Mouse (Mus musculus) forebrain, embryonic 13.5 days (tissue): ENCODE measurements around the gene Trim65. TPM values are rescaled to one million over a fixed set of nuclear protein-coding genes. Genes with fewer than 3 reads are reported as not detected.

Source experiments
- ATAC-seq: fragments of 200-750 bp; cut with Nextera tagmentation; 2 replicates; pipeline ENCODE4 v1.8.0; 2017
- H3K27ac ChIP-seq: fragments of 300-500 bp; sonication (generic); 2 replicates; pipeline ENCODE4 v1.5.1; 2015; ENCODE audit warnings: inconsistent platforms, mild to moderate bottlenecking, moderate library complexity
- H3K27me3 ChIP-seq: fragments of 300-500 bp; sonication (generic); 2 replicates; pipeline ENCODE4 v1.6.1; 2015; ENCODE audit warnings: mild to moderate bottlenecking, inconsistent platforms
- H3K36me3 ChIP-seq: fragments of 300-500 bp; sonication (generic); 2 replicates; pipeline ENCODE4 v1.6.1; 2015; ENCODE audit warnings: mild to moderate bottlenecking, inconsistent platforms; ENCODE audit not compliant: poor library complexity, severe bottlenecking
- H3K4me1 ChIP-seq: fragments of 300-500 bp; sonication (generic); 2 replicates; pipeline ENCODE4 v1.6.1; 2015; ENCODE audit warnings: inconsistent platforms
- H3K4me2 ChIP-seq: fragments of 300-500 bp; sonication (generic); 2 replicates; pipeline ENCODE4 v1.6.1; 2015; ENCODE audit warnings: inconsistent platforms, mild to moderate bottlenecking, moderate library complexity
- H3K4me3 ChIP-seq: fragments of 300-500 bp; sonication (generic); 2 replicates; pipeline ENCODE4 v1.5.1; 2015; ENCODE audit warnings: mild to moderate bottlenecking, inconsistent platforms
- H3K9ac ChIP-seq: fragments of 300-500 bp; sonication (generic); 2 replicates; pipeline ENCODE4 v1.6.1; 2015; ENCODE audit warnings: mild to moderate bottlenecking, inconsistent platforms
- H3K9me3 ChIP-seq: fragments of 300-500 bp; sonication (generic); replicated peaks from 2 replicates; pipeline ENCODE4 v1.6.1; 2016; ENCODE audit warnings: inconsistent platforms
- WGBS: fragments of 180-500 bp; shearing (Covaris S2); methylation state at CpG from one replicate; pipeline ENCODE4 v1.1.7; 2015; 5-methylcytosine and 5-hydroxymethylcytosine counted together
- polyA plus RNA-seq: library from polyadenylated mRNA; unstranded; fragments of >200 nt; fragmentation: Nextera tagmentation; extraction: Ambion mirVana; gene quantifications from 2 replicates; pipeline ENCODE4 v1.2.1, GENCODE M21; 2015

Gene Trim65
- polyA plus RNA-seq, 1 experiment from 2014 or later, result 1.2 TPM

DNA sequence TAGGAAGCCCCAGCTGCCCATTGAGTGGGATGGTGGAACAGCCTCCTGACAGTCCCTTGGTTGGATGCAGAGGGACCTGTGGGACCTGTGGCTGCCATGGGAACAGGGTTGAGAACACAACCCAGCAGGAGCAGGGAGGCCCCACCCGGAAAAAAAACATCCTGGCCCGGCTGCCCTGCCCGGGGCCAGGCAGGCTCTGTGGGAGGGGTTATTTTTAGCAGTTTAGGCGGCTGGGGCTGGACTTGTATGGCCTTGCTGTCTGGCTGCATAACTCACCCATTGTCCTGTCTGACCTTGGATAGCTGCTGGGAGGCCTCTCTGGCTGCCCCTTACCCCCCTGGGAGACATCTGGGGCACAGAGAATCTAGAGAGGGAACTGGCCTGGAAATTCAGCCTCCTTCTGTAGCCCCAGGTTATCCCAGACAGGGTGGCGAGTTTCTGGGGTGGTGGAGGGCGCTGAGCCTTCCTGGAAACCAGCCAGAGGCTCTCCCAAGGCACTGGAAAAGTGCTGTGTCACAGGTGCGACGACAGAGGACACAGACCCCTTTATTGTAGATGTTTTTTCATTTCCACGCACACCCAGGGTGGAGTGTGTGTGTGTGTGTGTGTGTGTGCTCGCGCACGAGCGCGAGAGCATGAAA is 26.8 kb downstream of the Trim65 start:
- Histone ChIP-seq H3K27ac (no peak overlapping the region), H3K4me3 (no peak overlapping the region), H3K9ac (peak overlapping the region; percentile 26; the same call in 1 of the 2 replicates), H3K4me2 (no peak overlapping the region), H3K4me1 (peaks cover 48% of the 10 kb centered on the region), H3K36me3 (no peaks in the 10 kb centered on the region), H3K9me3 (no peaks in the 10 kb centered on the region), H3K27me3 (peaks cover 38% of the 10 kb centered on the region)
- WGBS, result 46% methylated on average over 14 of the region's 14 CpGs
- no peak for ATAC-seq

DNA sequence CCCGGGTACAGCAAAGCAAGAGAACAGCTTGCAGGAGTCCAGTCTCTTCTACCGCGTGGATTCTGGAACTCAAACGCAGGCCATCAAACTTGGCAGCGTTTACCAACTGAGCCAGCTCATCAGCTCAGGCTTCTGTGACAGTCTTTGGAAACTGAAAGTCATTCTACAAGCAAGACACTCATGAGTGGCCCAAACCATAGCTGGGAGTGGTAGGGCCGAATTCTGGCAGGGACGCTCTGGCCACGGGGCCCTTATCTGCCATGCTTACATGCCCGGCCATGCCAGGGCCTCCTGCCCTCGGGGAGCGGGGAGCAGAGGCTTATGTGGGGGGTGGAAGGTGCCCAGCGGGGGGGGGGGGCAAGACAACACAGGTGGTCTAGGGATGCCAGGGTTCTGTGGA is 27.4 kb downstream of the Trim65 start:
- no peak overlapping the region for H3K27ac ChIP-seq
- WGBS, result 78% methylated on average over 12 of the region's 12 CpGs
- H3K27me3 ChIP-seq, result peaks cover 33% of the 10 kb centered on the region
- H3K9ac ChIP-seq, result no peak overlapping the region
- no peaks in the 10 kb centered on the region for H3K36me3 ChIP-seq
- no peak for ATAC-seq
- no peaks in the 10 kb centered on the region for H3K9me3 ChIP-seq
- H3K4me2 ChIP-seq, result no peak overlapping the region
- peaks cover 44% of the 10 kb centered on the region for H3K4me1 ChIP-seq
- H3K4me3 ChIP-seq, result no peak overlapping the region

DNA sequence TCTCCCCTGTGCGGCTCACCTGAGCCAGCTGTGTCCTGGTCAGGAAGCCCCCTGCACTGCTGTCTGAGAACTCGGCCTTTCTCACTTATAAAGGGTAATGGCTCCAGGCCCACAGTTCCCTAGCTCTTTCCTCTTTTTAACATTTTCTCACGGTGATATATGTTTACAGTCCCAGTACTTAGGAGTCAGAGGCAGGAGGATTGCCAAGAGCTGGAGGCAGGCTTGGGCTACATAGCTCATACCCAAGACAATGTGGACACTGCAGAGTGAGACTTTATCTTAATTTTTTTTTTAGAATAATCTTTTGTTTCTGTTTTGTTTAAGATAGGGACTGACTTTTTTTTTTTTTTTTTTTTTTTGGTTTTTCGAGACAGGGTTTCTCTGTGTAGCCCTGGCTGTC is 28.5 kb downstream of the Trim65 start:
- no peaks in the 10 kb centered on the region for H3K9me3 ChIP-seq
- ATAC-seq, result no peak
- peaks cover 37% of the 10 kb centered on the region for H3K4me1 ChIP-seq
- H3K4me3 ChIP-seq, result no peak overlapping the region
- no peak overlapping the region for H3K4me2 ChIP-seq
- 41% methylated on average over 3 of the region's 4 CpGs for WGBS
- peak overlapping the region; percentile 82 for H3K27ac ChIP-seq
- H3K9ac ChIP-seq, result peak overlapping the region; percentile 51; the same call in 1 of the 2 replicates
- H3K27me3 ChIP-seq, result peaks cover 22% of the 10 kb centered on the region
- H3K36me3 ChIP-seq, result no peaks in the 10 kb centered on the region

DNA sequence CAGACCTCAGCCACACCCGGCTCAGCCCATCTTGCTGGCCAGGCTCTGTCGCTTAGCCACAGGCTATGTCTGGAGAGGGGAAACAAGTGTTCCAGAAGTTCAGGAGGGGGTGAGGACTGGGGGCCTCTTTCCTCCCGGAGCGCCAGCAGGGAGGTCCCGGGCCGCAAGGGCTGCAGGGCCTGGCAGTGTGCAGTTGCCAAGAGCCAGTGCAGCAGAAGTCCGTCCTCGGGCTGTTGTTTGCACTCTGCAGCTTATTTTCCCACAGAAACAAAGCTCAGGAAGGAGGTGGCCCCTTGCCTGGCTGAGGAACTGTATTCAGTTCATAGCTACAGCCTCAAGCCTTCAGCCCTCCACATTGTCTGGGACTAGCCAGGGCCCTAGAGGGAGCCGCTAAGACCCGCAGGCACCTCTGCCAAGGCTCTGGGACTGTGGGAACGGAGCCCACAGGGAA is 29.0 kb downstream of the Trim65 start:
- peak; percentile 80 for ATAC-seq
- Histone ChIP-seq H3K27me3 (peaks cover 17% of the 10 kb centered on the region), H3K4me3 (no peak overlapping the region), H3K36me3 (no peaks in the 10 kb centered on the region), H3K9ac (peak overlapping the region; percentile 51), H3K4me1 (peaks cover 37% of the 10 kb centered on the region), H3K4me2 (peak overlapping the region; percentile 33), H3K9me3 (no peaks in the 10 kb centered on the region; the same call in 1 of the 2 replicates), H3K27ac (peak overlapping the region; percentile 82)
- 11% methylated on average over 11 of the region's 11 CpGs for WGBS

DNA sequence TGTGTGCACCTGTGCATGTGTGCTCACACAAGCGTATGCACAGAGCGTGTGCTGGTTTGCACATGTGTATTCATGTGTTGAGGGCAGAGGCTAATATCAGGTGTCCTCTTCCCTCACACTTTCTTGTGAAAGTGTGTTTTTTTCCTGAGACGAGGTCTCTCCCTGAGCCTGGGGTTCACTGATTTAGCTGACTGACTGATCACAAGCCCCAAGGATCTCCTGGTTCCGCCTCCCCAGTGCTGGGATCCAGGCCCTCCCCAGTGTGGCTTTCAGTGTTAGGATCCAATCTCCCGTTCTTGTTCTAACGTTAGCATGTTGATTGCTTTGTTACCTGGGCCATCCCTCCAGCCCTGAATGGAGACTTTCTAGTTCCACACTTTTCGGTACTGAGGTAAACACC is 30.1 kb downstream of the Trim65 start:
- Histone ChIP-seq H3K9me3 (no peaks in the 10 kb centered on the region; the same call in 1 of the 2 replicates), H3K27ac (peak overlapping the region; percentile 82; the same call in 1 of the 2 replicates), H3K4me1 (peaks cover 27% of the 10 kb centered on the region), H3K4me3 (no peak overlapping the region), H3K36me3 (no peaks in the 10 kb centered on the region), H3K4me2 (no peak overlapping the region), H3K27me3 (peaks cover 5% of the 10 kb centered on the region), H3K9ac (no peak overlapping the region)
- WGBS, result 92% methylated on average over 7 of the region's 7 CpGs
- ATAC-seq, result no peak

DNA sequence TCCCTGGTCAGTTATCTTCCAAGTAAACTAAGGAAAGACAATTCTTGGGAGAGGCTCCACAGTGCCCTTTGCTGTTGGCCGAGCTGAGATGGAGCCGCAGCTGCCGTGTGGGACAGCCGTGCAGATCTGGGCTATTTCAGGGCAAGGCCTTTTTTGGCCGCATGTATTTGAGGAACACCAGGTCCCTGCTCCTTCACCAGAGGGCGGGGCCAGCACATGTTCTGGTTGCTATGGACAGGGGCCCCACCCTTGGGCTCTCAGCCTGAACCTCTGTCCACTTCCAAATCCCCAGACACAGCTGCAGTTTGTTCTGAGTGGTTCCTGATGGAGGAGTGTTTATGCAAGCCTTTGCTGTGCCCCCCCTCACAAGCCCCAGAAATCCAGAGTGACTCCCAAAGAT is 30.5 kb downstream of the Trim65 start:
- Histone ChIP-seq H3K4me1 (peaks cover 27% of the 10 kb centered on the region), H3K27ac (no peak overlapping the region), H3K9me3 (no peaks in the 10 kb centered on the region; the same call in 1 of the 2 replicates), H3K9ac (no peak overlapping the region), H3K27me3 (peaks cover under 1% of the 10 kb centered on the region), H3K36me3 (no peaks in the 10 kb centered on the region), H3K4me3 (no peak overlapping the region), H3K4me2 (no peak overlapping the region)
- ATAC-seq, result no peak
- WGBS, result 83% methylated on average over 6 of the region's 6 CpGs

DNA sequence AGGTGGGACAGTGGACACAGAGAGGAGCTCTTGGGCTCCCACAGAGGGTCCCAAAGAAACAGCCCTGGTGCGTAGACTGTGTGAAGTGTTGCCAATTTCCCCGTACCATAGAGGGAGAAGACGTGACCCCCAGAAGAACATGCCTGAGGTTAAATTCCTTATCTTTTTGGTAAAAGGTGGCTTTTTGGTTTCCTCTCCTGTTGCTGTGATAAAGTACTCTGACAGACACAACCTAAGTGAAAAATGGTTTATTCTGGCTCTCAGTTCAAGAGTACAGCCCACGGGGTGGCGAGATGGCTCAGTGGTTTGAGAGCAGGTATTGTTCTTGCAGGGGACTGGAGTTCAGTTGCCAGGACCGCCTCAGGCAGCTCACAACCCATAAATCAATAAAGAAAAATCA is 31.5 kb downstream of the Trim65 start:
- H3K27ac ChIP-seq, result no peak overlapping the region
- ATAC-seq, result no peak
- no peaks in the 10 kb centered on the region for H3K36me3 ChIP-seq
- H3K4me1 ChIP-seq, result peaks cover 26% of the 10 kb centered on the region
- no peak overlapping the region for H3K4me2 ChIP-seq
- no peak overlapping the region for H3K4me3 ChIP-seq
- H3K27me3 ChIP-seq, result no peaks in the 10 kb centered on the region
- no peak overlapping the region for H3K9ac ChIP-seq
- H3K9me3 ChIP-seq, result no peaks in the 10 kb centered on the region; the same call in 1 of the 2 replicates
- WGBS, result 92% methylated on average over 6 of the region's 6 CpGs

DNA sequence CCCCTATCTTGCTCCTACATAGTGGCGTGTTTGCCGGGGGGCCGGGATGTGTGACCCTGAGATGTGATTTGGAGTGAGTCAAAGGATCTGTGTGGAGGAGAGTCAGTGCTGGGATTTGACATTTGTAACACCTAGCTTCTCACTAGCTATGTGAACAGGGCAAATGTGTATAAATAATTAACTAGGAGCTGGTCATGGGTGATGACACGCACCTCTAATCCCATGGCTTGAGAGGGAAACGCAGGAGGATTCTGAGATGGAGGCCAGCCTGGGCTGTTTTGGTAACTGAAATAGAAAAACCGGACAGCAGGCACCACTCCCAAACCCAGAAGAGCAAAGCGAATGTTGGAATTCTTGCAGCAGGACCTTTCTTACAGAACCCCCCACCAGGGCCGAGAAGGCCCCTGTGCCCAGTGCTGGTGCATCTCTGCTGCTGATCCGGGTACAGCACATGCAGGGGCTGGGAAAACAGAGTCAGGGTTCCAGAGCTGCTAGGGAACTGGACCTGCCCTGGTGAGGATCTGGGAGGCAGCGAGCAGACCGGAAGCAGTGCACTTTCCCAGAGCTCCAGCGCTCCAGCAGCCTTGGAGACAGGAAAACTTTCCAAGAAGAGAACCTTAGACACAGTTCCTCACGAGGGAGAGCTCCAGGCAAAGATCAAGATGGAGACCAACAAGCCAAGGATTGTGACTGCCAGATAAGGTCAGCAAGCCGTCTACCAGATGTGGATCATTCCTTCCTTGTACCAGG is 32.0 kb downstream of the Trim65 start:
- H3K36me3 ChIP-seq, result no peaks in the 10 kb centered on the region

DNA sequence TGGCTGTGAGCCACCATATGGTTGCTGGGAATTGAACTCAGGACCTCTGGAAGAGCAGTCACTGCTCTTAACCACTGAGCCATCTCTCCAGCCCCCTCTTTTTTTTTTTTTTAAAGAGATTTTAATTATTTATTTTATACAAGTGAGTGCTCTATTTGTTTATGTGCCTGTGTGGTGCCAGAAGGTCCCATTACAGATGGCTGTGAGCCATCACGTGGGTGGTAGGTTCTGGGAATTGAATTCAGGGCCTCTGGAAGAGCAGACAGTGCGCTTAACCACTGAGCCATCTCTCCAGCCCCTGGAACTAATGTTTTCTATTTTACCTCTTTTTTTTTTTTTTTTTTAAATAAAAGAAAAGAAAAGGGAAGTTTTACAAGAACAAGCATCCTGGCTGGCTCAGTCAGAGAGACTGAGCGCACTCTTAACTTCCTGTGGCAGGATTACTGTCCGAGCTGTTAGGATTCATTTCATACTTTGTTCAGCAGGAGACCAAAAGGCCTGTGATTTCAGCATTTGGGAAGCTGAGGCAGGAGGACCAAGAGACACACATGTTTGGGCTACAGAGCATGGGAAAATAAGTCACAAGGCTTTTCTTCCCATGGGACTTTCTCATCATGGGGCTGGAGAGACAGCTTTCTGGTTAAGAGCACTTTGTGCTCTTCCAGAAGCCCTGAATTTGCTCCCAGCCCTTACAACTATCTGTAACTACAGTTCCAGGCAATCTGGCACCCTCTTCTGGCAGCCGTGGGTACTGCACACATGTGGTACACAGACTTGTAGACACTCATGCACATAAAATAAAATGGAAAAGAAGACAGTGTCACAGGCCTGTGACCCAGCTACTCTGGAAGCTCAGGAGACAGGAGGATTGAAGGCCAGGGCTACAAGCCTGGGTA is 34.5 kb downstream of the Trim65 start:
- Histone ChIP-seq H3K36me3 (no peaks in the 10 kb centered on the region), H3K27ac (no peak overlapping the region), H3K9ac (no peak overlapping the region), H3K4me3 (no peak overlapping the region), H3K9me3 (no peaks in the 10 kb centered on the region; the same call in 1 of the 2 replicates), H3K4me1 (no peaks in the 10 kb centered on the region), H3K27me3 (no peaks in the 10 kb centered on the region), H3K4me2 (no peak overlapping the region)
- ATAC-seq, result no peak
- WGBS, result 92% methylated on average over 5 of the region's 5 CpGs

More for the DNA sequence above, 32.0 kb downstream of the Trim65 start:
- Histone ChIP-seq H3K4me2 (no peak overlapping the region), H3K4me3 (no peak overlapping the region), H3K4me1 (peaks cover 20% of the 10 kb centered on the region), H3K27me3 (no peaks in the 10 kb centered on the region), H3K9ac (no peak overlapping the region; the same call in 1 of the 2 replicates), H3K9me3 (no peaks in the 10 kb centered on the region; the same call in 1 of the 2 replicates), H3K27ac (no peak overlapping the region)
- no peak for ATAC-seq
- WGBS, result 82% methylated on average over 14 of the region's 14 CpGs

DNA sequence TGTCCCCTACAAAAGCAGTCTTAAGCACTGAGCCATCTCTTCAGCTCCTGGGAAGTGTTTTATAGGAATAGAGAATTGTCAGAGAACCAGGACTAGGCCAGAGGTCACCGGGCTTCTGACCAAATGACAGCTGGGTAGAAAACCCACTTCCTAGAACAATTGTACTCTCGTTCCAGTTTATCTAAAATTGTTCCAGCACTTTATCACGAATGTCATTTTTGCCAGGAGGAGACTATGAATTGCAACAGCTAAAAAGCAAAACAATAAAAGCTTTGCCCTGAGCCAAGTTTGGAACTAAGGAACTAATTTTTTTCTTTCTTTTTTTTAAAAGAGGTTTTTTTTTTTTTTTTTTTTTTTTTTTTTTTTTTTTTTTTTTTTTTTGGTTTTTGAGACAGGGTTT is 35.4 kb downstream of the Trim65 start:
- no peaks in the 10 kb centered on the region for H3K27me3 ChIP-seq
- no peaks in the 10 kb centered on the region; the same call in 1 of the 2 replicates for H3K9me3 ChIP-seq
- ATAC-seq, result no peak
- H3K4me1 ChIP-seq, result no peaks in the 10 kb centered on the region
- H3K27ac ChIP-seq, result no peak overlapping the region
- WGBS, result 92% methylated on average over 3 of the region's 3 CpGs
- H3K4me3 ChIP-seq, result no peak overlapping the region
- H3K9ac ChIP-seq, result no peak overlapping the region
- H3K36me3 ChIP-seq, result no peaks in the 10 kb centered on the region
- H3K4me2 ChIP-seq, result no peak overlapping the region

DNA sequence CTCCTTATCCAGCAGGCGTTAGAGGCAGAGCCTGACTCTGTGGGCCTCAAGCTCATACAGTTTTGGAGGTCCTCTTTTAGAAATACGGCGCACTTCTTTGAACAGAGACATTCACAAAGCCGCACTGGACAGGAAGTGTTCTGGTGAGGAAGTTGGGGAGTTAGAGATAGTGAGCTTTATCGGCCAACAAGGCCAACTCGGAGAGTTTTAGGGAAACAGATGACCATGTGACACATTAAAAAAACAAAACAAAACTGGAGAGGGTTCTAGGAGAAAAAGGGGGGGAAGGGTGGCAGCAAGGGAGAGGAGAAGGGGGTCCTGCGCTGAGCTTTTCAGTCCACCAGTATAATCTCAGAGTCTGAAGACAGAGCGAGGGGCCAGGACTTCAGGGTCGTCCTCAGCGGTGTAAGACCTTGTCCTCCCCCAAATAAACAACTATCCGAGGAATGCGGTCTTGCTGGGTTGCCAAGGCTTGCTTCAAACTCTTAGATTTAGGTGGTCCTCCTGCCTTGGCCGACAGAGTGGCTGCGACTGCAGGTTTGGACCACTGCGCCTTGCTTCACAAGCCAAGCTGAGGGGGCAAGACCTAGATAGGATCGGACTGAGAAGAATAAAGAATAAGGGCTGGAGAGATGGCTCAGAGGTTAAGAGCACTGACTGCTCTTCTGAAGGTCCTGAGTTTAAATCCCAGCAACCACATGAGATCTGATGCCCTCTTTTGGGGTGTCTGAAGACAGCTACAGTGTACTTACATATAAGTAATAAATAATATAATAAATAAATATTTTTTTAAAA is 37.0 kb downstream of the Trim65 start:
- Histone ChIP-seq H3K9ac (no peak overlapping the region), H3K9me3 (no peaks in the 10 kb centered on the region; the same call in 1 of the 2 replicates), H3K4me1 (no peaks in the 10 kb centered on the region), H3K36me3 (no peaks in the 10 kb centered on the region), H3K27ac (no peak overlapping the region), H3K4me2 (no peak overlapping the region), H3K27me3 (no peaks in the 10 kb centered on the region), H3K4me3 (no peak overlapping the region)
- no peak for ATAC-seq
- 74% methylated on average over 16 of the region's 16 CpGs for WGBS
